Mouse (Mus musculus): Measurements from ENCODE around the gene Rab3c. TPM values are rescaled to one million over a fixed set of nuclear protein-coding genes. Genes with fewer than 3 reads are reported as not detected.

Rab3c gene
- polyA plus RNA-seq, 1 experiment from 2014 or later: not detected

- Histone ChIP-seq H3K4me3 (no peak overlapping the region), H3K9me3 (replicated peaks) (0 out of 2 replicates have a peak, but pooled peaks cover 6% of the 10 kb centered on the region), H3K9ac (no peak overlapping the region), H3K27me3 (replicated peaks) (no peaks in the 10 kb centered on the region), H3K27ac (no peak overlapping the region), H3K4me1 (no peaks in the 10 kb centered on the region), H3K4me2 (no peak overlapping the region), H3K36me3 (no peaks in the 10 kb centered on the region)
- no peak for ATAC-seq
- WGBS (ENCODE audit: insufficient replicate concordance): 54% methylated on average over 3 of the region's 3 CpGs
These were observed 213.6 kb downstream of the Rab3c start for GRCm38 (mm10) chr13:110067149-110067548.

- no peaks in the 10 kb centered on the region for H3K4me1 ChIP-seq
- no peak overlapping the region for H3K4me2 ChIP-seq
- H3K4me3 ChIP-seq: no peak overlapping the region
- no peak overlapping the region for H3K27ac ChIP-seq
- ATAC-seq: no peak
- H3K36me3 ChIP-seq: no peaks in the 10 kb centered on the region
- 0 out of 2 replicates have a peak, but pooled peaks cover 6% of the 10 kb centered on the region for H3K9me3 ChIP-seq (replicated peaks)
- H3K27me3 ChIP-seq (replicated peaks): no peaks in the 10 kb centered on the region
- 59% methylated on average over 2 of the region's 2 CpGs for WGBS (ENCODE audit: insufficient replicate concordance)
- H3K9ac ChIP-seq: no peak overlapping the region
These were observed 214.1 kb downstream of the Rab3c start for GRCm38 (mm10) chr13:110066674-110067073.

- no peaks in the 10 kb centered on the region for H3K27me3 ChIP-seq (replicated peaks)
- H3K4me2 ChIP-seq: no peak overlapping the region
- no peak for ATAC-seq
- 22% methylated on average over 9 of the region's 9 CpGs for WGBS (ENCODE audit: insufficient replicate concordance)
- H3K9me3 ChIP-seq (replicated peaks): no peaks in the 10 kb centered on the region
- no peaks in the 10 kb centered on the region for H3K36me3 ChIP-seq
- no peak overlapping the region for H3K4me3 ChIP-seq
- no peak overlapping the region for H3K9ac ChIP-seq
- no peak overlapping the region for H3K27ac ChIP-seq
- H3K4me1 ChIP-seq: no peaks in the 10 kb centered on the region
These were observed 217.9 kb downstream of the Rab3c start for GRCm38 (mm10) chr13:110062835-110063411.

- Histone ChIP-seq H3K27me3 (replicated peaks) (no peaks in the 10 kb centered on the region), H3K4me3 (no peak overlapping the region), H3K4me2 (no peak overlapping the region), H3K9ac (no peak overlapping the region), H3K27ac (no peak overlapping the region), H3K4me1 (no peaks in the 10 kb centered on the region), H3K9me3 (replicated peaks) (no peaks in the 10 kb centered on the region), H3K36me3 (no peaks in the 10 kb centered on the region)
- 54% methylated on average over 8 of the region's 8 CpGs for WGBS (ENCODE audit: insufficient replicate concordance)
- no peak for ATAC-seq
These were observed 218.5 kb downstream of the Rab3c start for GRCm38 (mm10) chr13:110062288-110062687.

GRCm38 (mm10) chr13:110054538-110054937, 226.3 kb downstream of the Rab3c start:
- Histone ChIP-seq H3K27me3 (replicated peaks) (no peaks in the 10 kb centered on the region), H3K36me3 (no peaks in the 10 kb centered on the region), H3K4me1 (no peaks in the 10 kb centered on the region), H3K4me3 (no peak overlapping the region), H3K4me2 (no peak overlapping the region), H3K27ac (no peak overlapping the region), H3K9me3 (replicated peaks) (no peaks in the 10 kb centered on the region), H3K9ac (no peak overlapping the region)
- no peak for ATAC-seq
- 57% methylated on average over 8 of the region's 8 CpGs for WGBS (ENCODE audit: insufficient replicate concordance)

GRCm38 (mm10) chr13:110048767-110049434, 231.9 kb downstream of the Rab3c start:
- no peaks in the 10 kb centered on the region for H3K9me3 ChIP-seq (replicated peaks)
- no peak overlapping the region for H3K4me2 ChIP-seq
- H3K27me3 ChIP-seq (replicated peaks): no peaks in the 10 kb centered on the region
- H3K27ac ChIP-seq: no peak overlapping the region
- no peaks in the 10 kb centered on the region for H3K36me3 ChIP-seq
- no peak overlapping the region for H3K4me3 ChIP-seq
- H3K4me1 ChIP-seq: no peaks in the 10 kb centered on the region
- H3K9ac ChIP-seq: no peak overlapping the region
- 45% methylated on average over 5 of the region's 5 CpGs for WGBS (ENCODE audit: insufficient replicate concordance)
- ATAC-seq: no peak

- Histone ChIP-seq H3K36me3 (no peaks in the 10 kb centered on the region), H3K9ac (no peak overlapping the region), H3K4me1 (no peaks in the 10 kb centered on the region), H3K4me2 (no peak overlapping the region), H3K27ac (no peak overlapping the region), H3K9me3 (replicated peaks) (no peaks in the 10 kb centered on the region), H3K27me3 (replicated peaks) (no peaks in the 10 kb centered on the region), H3K4me3 (no peak overlapping the region)
- ATAC-seq: no peak
- WGBS (ENCODE audit: insufficient replicate concordance): 67% methylated on average over 4 of the region's 4 CpGs
These were observed 236.4 kb downstream of the Rab3c start for GRCm38 (mm10) chr13:110044418-110044817.

GRCm38 (mm10) chr13:110039779-110040498, 240.9 kb downstream of the Rab3c start:
- H3K4me1 ChIP-seq: no peaks in the 10 kb centered on the region
- no peak overlapping the region for H3K4me3 ChIP-seq
- WGBS (ENCODE audit: insufficient replicate concordance): 78% methylated on average over 3 of the region's 3 CpGs
- no peak overlapping the region for H3K27ac ChIP-seq
- H3K27me3 ChIP-seq (replicated peaks): no peaks in the 10 kb centered on the region
- no peak overlapping the region for H3K9ac ChIP-seq
- H3K4me2 ChIP-seq: no peak overlapping the region
- no peaks in the 10 kb centered on the region for H3K9me3 ChIP-seq (replicated peaks)
- no peak for ATAC-seq
- H3K36me3 ChIP-seq: no peaks in the 10 kb centered on the region

- H3K9me3 ChIP-seq (replicated peaks): no peaks in the 10 kb centered on the region
- ATAC-seq: no peak
- H3K27me3 ChIP-seq (replicated peaks): no peaks in the 10 kb centered on the region
- no peak overlapping the region for H3K9ac ChIP-seq
- H3K27ac ChIP-seq: no peak overlapping the region
- H3K36me3 ChIP-seq: no peaks in the 10 kb centered on the region
- no peak overlapping the region for H3K4me2 ChIP-seq
- H3K4me3 ChIP-seq: no peak overlapping the region
- WGBS (ENCODE audit: insufficient replicate concordance): 48% methylated on average over 9 of the region's 9 CpGs
- H3K4me1 ChIP-seq: no peaks in the 10 kb centered on the region
These were observed 241.6 kb downstream of the Rab3c start for GRCm38 (mm10) chr13:110039170-110039569.

- no peak overlapping the region for H3K4me2 ChIP-seq
- no peaks in the 10 kb centered on the region for H3K4me1 ChIP-seq
- 76% methylated on average over 3 of the region's 3 CpGs for WGBS (ENCODE audit: insufficient replicate concordance)
- no peaks in the 10 kb centered on the region for H3K27me3 ChIP-seq (replicated peaks)
- H3K9me3 ChIP-seq (replicated peaks): no peaks in the 10 kb centered on the region
- H3K9ac ChIP-seq: no peak overlapping the region
- no peaks in the 10 kb centered on the region for H3K36me3 ChIP-seq
- H3K27ac ChIP-seq: no peak overlapping the region
- ATAC-seq: no peak
- no peak overlapping the region for H3K4me3 ChIP-seq
These were observed 242.3 kb downstream of the Rab3c start for GRCm38 (mm10) chr13:110038521-110038920.

- Histone ChIP-seq H3K9ac (no peak overlapping the region), H3K4me2 (no peak overlapping the region), H3K36me3 (no peaks in the 10 kb centered on the region), H3K27me3 (replicated peaks) (0 out of 2 replicates have a peak, but pooled peaks cover 3% of the 10 kb centered on the region), H3K4me3 (no peak overlapping the region), H3K9me3 (replicated peaks) (no peaks in the 10 kb centered on the region), H3K4me1 (no peaks in the 10 kb centered on the region), H3K27ac (no peak overlapping the region)
- 66% methylated on average over 6 of the region's 6 CpGs for WGBS (ENCODE audit: insufficient replicate concordance)
- ATAC-seq: no peak
These were observed 245.9 kb downstream of the Rab3c start for GRCm38 (mm10) chr13:110034885-110035284.

GRCm38 (mm10) chr13:110034041-110034440, 246.8 kb downstream of the Rab3c start:
- Histone ChIP-seq H3K27ac (no peak overlapping the region), H3K9me3 (replicated peaks) (no peaks in the 10 kb centered on the region), H3K36me3 (no peaks in the 10 kb centered on the region), H3K9ac (no peak overlapping the region), H3K4me3 (no peak overlapping the region), H3K4me1 (no peaks in the 10 kb centered on the region), H3K27me3 (replicated peaks) (0 out of 2 replicates have a peak, but pooled peaks cover 3% of the 10 kb centered on the region), H3K4me2 (no peak overlapping the region)
- ATAC-seq: no peak
- 27% methylated on average over 7 of the region's 7 CpGs for WGBS (ENCODE audit: insufficient replicate concordance)

Data from liver, embryonic 12.5 days (tissue).